Mouse (Mus musculus) olfactory bulb, adult 2 months (tissue): Measurements from ENCODE around the gene Gins3.

Experiments
- CTCF ChIP-seq: fragments of 200-500 bp; IDR thresholded peaks from 2 replicates; pipeline ENCODE4 v1.5.1; 2012; ENCODE audit warnings: low read depth, mild to moderate bottlenecking, low read length, moderate library complexity; ENCODE audit not compliant: insufficient read depth
- POLR2A ChIP-seq: fragments of 200-500 bp; IDR thresholded peaks from 2 replicates; pipeline ENCODE4 v1.6.1; 2012; ENCODE audit warnings: mild to moderate bottlenecking, low read depth, low read length, moderate library complexity; ENCODE audit not compliant: insufficient read depth

DNA sequence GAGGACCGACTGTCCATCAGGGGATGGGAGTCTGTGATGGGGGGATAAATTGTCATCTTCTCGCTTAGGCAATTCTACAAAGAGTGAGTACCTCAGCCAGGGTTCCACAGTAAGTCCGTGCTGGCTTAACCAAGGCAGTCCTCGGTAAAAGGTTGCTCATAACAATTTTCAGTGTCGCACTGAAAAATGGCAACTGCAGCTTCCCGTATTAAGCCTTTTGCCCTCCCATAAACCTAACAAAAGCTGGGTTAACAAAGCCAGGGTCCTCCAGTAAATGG lies 749 bp downstream of the Gins3 start:
- TF ChIP-seq CTCF (no peak), POLR2A (no peak)
